Mouse (Mus musculus) hindbrain, embryonic 12.5 days (tissue): ENCODE results near the gene Tmem184b. TPM values are rescaled to one million over a fixed set of nuclear protein-coding genes. Genes with fewer than 3 reads are reported as not detected.

Experiments used
- ATAC-seq: fragments of 200-750 bp; cut with Nextera tagmentation; 2 replicates; pipeline ENCODE4 v1.8.0; 2017; ENCODE audit warnings: moderate TSS enrichment; ENCODE audit not compliant: low FRiP score
- H3K27ac ChIP-seq: fragments of 300-500 bp; sonication (generic); 2 replicates; pipeline ENCODE4 v1.5.1; 2016; ENCODE audit warnings: mild to moderate bottlenecking
- H3K27me3 ChIP-seq: fragments of 300-500 bp; sonication (generic); 2 replicates; pipeline ENCODE4 v1.6.1; 2016; ENCODE audit warnings: mild to moderate bottlenecking
- H3K36me3 ChIP-seq: fragments of 300-500 bp; sonication (generic); 2 replicates; pipeline ENCODE4 v1.6.1; 2016; ENCODE audit warnings: mild to moderate bottlenecking
- H3K4me1 ChIP-seq: fragments of 300-500 bp; sonication (generic); 2 replicates; pipeline ENCODE4 v1.6.1; 2016
- H3K4me2 ChIP-seq: fragments of 300-500 bp; sonication (generic); replicated peaks from 2 replicates; pipeline ENCODE4 v1.6.1; 2016; ENCODE audit warnings: mild to moderate bottlenecking
- H3K4me3 ChIP-seq: fragments of 300-500 bp; sonication (generic); 2 replicates; pipeline ENCODE4 v1.5.1; 2016; ENCODE audit warnings: mild to moderate bottlenecking
- H3K9ac ChIP-seq: fragments of 300-500 bp; sonication (generic); 2 replicates; pipeline ENCODE4 v1.6.1; 2016; ENCODE audit warnings: mild to moderate bottlenecking, moderate library complexity
- H3K9me3 ChIP-seq: fragments of 300-500 bp; sonication (generic); replicated peaks from 2 replicates; pipeline ENCODE4 v1.6.1; 2016; ENCODE audit warnings: mild to moderate bottlenecking
- WGBS: fragments of 180-500 bp; shearing (Covaris S2); methylation state at CpG from one replicate; pipeline ENCODE4 v1.1.7; 2016; 5-methylcytosine and 5-hydroxymethylcytosine counted together
- microRNA counts: library from miRNA; unstranded; fragments of <30 nt; microRNA quantifications from one replicate; lab custom pipeline; 2017
- microRNA-seq: library from miRNA; unstranded; fragments of <30 nt; microRNA quantifications from one replicate; pipeline ENCODE4, GENCODE M21; 2017
- polyA plus RNA-seq: library from polyadenylated mRNA; unstranded; fragments of >200 nt; fragmentation: Nextera tagmentation; extraction: Ambion mirVana; gene quantifications from 2 replicates; pipeline ENCODE4 v1.2.1, GENCODE M21; 2016

The Tmem184b gene
- polyA plus RNA-seq, 1 experiment from 2014 or later, result 46.2 TPM

- Histone ChIP-seq H3K4me3 (no peak overlapping the region), H3K27ac (no peak overlapping the region), H3K27me3 (no peaks in the 10 kb centered on the region), H3K4me2 (no peak overlapping the region), H3K9me3 (no peaks in the 10 kb centered on the region), H3K9ac (no peak overlapping the region), H3K4me1 (peaks cover 29% of the 10 kb centered on the region), H3K36me3 (no peaks in the 10 kb centered on the region)
- WGBS, result 77% methylated on average over 3 of the region's 3 CpGs
- no peak for ATAC-seq
Measured at GRCm38 (mm10) chr15:79325742-79326141, 77.6 kb downstream of the Tmem184b start.

DNA sequence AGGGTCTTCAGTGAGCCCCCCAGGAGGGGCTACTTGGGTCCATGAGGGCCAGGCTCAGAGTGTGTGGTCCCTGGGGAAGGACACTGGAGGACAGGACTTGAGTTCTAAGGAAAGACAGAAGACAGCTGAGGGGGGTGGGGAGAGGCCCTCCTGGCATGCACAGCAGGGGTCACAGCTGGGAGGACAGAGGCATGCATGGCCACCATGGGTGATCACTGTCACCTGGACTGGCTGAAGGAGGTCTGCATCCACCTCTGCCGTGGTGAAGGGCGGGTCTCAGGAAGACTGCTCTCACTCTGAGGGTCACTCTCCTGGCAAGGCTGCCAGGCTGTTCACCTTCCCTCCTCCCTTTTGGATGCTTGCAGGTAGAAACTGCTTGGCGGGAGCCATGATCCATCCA is 79.0 kb downstream of the Tmem184b start:
- 91% methylated on average over 3 of the region's 3 CpGs for WGBS
- H3K27ac ChIP-seq, result no peak overlapping the region

DNA sequence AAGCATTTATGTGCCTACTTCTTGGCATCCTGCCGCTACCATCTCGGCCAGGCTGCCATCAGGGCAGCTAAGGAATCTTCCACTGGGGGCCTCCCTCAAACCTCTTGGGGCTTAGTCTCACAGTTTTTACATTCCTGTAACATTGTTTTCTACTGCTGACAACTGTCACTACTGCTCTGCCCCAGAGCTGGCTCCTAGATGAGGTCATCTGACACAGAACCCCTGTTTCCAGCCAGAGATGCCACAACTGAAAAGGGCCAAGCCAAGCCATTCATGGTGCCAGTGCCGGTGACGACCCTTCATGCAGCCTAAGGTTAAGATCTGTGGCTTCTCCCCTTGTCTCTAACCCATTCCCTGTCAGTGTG is 79.6 kb downstream of the Tmem184b start:
- no peak overlapping the region for H3K4me2 ChIP-seq
- ATAC-seq, result no peak
- WGBS, result 83% methylated on average over 4 of the region's 4 CpGs
- H3K27ac ChIP-seq, result no peak overlapping the region
- H3K9ac ChIP-seq, result no peak overlapping the region
- H3K4me3 ChIP-seq, result no peak overlapping the region
- H3K36me3 ChIP-seq, result no peaks in the 10 kb centered on the region
- no peaks in the 10 kb centered on the region for H3K9me3 ChIP-seq
- H3K4me1 ChIP-seq, result peaks cover 29% of the 10 kb centered on the region
- no peaks in the 10 kb centered on the region for H3K27me3 ChIP-seq

More for the DNA sequence above, 79.0 kb downstream of the Tmem184b start:
- Histone ChIP-seq H3K4me2 (no peak overlapping the region), H3K4me1 (peaks cover 29% of the 10 kb centered on the region), H3K9me3 (no peaks in the 10 kb centered on the region), H3K36me3 (no peaks in the 10 kb centered on the region), H3K9ac (no peak overlapping the region), H3K4me3 (no peak overlapping the region), H3K27me3 (no peaks in the 10 kb centered on the region)
- ATAC-seq, result no peak

- no peaks in the 10 kb centered on the region for H3K27me3 ChIP-seq
- H3K4me1 ChIP-seq, result peaks cover 29% of the 10 kb centered on the region
- no peak overlapping the region for H3K27ac ChIP-seq
- no peak for ATAC-seq
- no peaks in the 10 kb centered on the region for H3K36me3 ChIP-seq
- H3K9me3 ChIP-seq, result no peaks in the 10 kb centered on the region
- H3K4me3 ChIP-seq, result no peak overlapping the region
- no peak overlapping the region for H3K9ac ChIP-seq
- WGBS, result 73% methylated on average over 6 of the region's 6 CpGs
- no peak overlapping the region for H3K4me2 ChIP-seq
Measured at GRCm38 (mm10) chr15:79322991-79323790, 80.2 kb downstream of the Tmem184b start.

- 78% methylated on average over 11 of the region's 11 CpGs for WGBS
- H3K4me3 ChIP-seq, result no peak overlapping the region
- no peak overlapping the region for H3K9ac ChIP-seq
- no peaks in the 10 kb centered on the region for H3K9me3 ChIP-seq
- H3K27me3 ChIP-seq, result no peaks in the 10 kb centered on the region
- 0 out of 2 replicates have a peak, but pooled peaks cover 3% of the 10 kb centered on the region for H3K36me3 ChIP-seq
- H3K4me2 ChIP-seq, result no peak overlapping the region
- ATAC-seq, result no peak
- peaks cover 29% of the 10 kb centered on the region for H3K4me1 ChIP-seq
- no peak overlapping the region for H3K27ac ChIP-seq
Measured at GRCm38 (mm10) chr15:79322281-79322990, 80.9 kb downstream of the Tmem184b start.

DNA sequence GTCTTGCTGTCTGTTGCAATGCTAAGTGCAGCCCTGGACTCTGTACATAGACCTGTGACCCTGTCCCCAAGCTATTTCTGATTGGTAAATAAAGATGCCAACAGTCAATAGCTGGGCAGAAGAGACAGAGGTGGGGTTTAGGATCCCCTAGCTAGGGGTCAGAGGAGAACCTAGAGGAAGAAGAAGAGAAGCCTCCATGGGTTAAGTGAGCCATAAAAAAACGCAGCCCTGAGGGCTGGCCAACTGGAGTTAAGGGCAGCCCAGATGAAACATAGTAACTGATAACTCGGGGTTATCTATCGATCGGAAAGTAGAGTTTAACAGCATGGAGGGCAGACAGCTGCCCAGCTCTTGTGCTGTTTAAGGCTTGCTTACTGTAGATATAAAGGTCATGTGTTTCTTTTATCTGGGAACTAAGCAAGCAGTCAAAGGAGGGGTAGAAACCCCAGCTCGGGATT is 81.6 kb downstream of the Tmem184b start:
- H3K9me3 ChIP-seq, result no peaks in the 10 kb centered on the region
- no peak overlapping the region for H3K4me3 ChIP-seq
- ATAC-seq, result no peak
- 84% methylated on average over 5 of the region's 5 CpGs for WGBS
- no peak overlapping the region for H3K27ac ChIP-seq
- H3K4me2 ChIP-seq, result no peak overlapping the region
- H3K36me3 ChIP-seq, result 0 out of 2 replicates have a peak, but pooled peaks cover 7% of the 10 kb centered on the region
- peaks cover 22% of the 10 kb centered on the region for H3K4me1 ChIP-seq
- no peaks in the 10 kb centered on the region for H3K27me3 ChIP-seq
- no peak overlapping the region for H3K9ac ChIP-seq

GRCm38 (mm10) chr15:79313848-79314369 is 89.5 kb downstream of the Tmem184b start:
- Histone ChIP-seq H3K27me3 (no peaks in the 10 kb centered on the region), H3K4me2 (no peak overlapping the region), H3K27ac (no peak overlapping the region), H3K4me3 (no peak overlapping the region), H3K36me3 (peaks cover 25% of the 10 kb centered on the region), H3K9me3 (no peaks in the 10 kb centered on the region), H3K9ac (no peak overlapping the region), H3K4me1 (no peaks in the 10 kb centered on the region)
- ATAC-seq, result no peak
- WGBS, result 70% methylated on average over 8 of the region's 8 CpGs

MicroRNAs encoded within 50 kb of the gene (microRNA counts, 519-probe panel; counts per million panel counts)
- microRNA mmu-miR-1943 (lab: Ali Mortazavi, UCI), result 470 counts per million, percentile 58 among the panel's probes with 10 or more counts

Small RNAs within 50 kb of the gene (microRNA-seq; reads per million reads assigned to microRNA genes)
- gene Mir1943, result 1.9 reads per million

Other genes with a start within 250 kb of the Tmem184b start
- gene Sox10, start 238.3 kb downstream of the Tmem184b start, polyA plus RNA-seq, result 12.4 and 19.5 TPM in 2 replicates
- 67.1 and 72.6 TPM in 2 replicates for gene Pick1, start 174.4 kb downstream of the Tmem184b start, polyA plus RNA-seq
- gene Gm49486, start 174.2 kb downstream of the Tmem184b start, polyA plus RNA-seq, result 1.0 TPM in 2 replicates
- gene Slc16a8, start 148.8 kb downstream of the Tmem184b start, polyA plus RNA-seq, result 0.36 and 0.66 TPM in 2 replicates
- 0.92 and 4.1 TPM in 2 replicates for gene Baiap2l2, start 118.0 kb downstream of the Tmem184b start, polyA plus RNA-seq
- 36.5 and 38.9 TPM in 2 replicates for gene Pla2g6, start 75.2 kb downstream of the Tmem184b start, polyA plus RNA-seq
- 1.4 and 1.5 TPM in 2 replicates for gene Maff, start 56.9 kb downstream of the Tmem184b start, polyA plus RNA-seq
- gene Csnk1e, start 52.0 kb upstream of the Tmem184b start, polyA plus RNA-seq, result 280 and 284 TPM in 2 replicates
- gene Kcnj4, start 101.7 kb upstream of the Tmem184b start, polyA plus RNA-seq, result not detected in 2 replicates
- gene Kdelr3, start 112.8 kb upstream of the Tmem184b start, polyA plus RNA-seq, result 32.2 and 39.2 TPM in 2 replicates
- gene Ddx17, start 143.2 kb upstream of the Tmem184b start, polyA plus RNA-seq, result 76.5 and 77.2 TPM in 2 replicates
- 2.0 and 2.2 TPM in 2 replicates for gene Dmc1, start 201.5 kb upstream of the Tmem184b start, polyA plus RNA-seq